Mouse (Mus musculus): ENCODE measurements at regions not wholly inside any gene's neighbourhood (a gene's known extent, or its start where the extent isn't known, plus 50 kb on each side); places are given as distances from the start of the nearest gene placed in this dataset.

DNA sequence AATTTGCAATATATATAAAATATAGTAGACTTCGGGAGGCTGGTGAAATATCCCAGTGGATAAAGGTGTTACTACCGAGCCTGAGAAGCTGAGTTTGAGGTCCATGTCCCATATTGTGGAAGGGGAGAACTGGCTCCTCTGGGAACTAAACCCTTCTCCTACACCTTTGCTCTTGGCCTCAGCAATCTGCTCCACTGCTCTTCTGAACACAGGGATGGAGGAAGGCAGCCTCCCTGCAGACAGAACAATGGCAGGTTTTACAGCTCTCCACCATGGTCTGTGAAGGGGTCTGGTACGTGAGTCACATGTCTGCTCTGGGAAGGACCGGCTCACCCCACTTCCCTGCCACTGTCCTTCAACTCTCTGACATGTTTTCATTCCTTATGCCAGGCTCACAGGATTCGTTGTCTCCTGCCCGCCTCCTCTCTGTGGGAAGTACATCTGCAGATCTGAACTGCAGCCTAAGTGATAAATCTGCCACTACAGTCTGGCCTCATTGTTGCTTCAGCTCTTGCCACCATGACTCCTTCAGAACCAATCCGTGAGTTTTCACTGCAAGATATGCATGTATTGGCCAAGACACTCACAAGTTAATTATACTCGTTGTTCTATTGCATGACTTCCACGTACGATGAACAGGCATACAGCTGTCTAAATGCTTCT lies 220.0 kb upstream of the Gm9767 start:
- no peak for DNase-seq

DNA sequence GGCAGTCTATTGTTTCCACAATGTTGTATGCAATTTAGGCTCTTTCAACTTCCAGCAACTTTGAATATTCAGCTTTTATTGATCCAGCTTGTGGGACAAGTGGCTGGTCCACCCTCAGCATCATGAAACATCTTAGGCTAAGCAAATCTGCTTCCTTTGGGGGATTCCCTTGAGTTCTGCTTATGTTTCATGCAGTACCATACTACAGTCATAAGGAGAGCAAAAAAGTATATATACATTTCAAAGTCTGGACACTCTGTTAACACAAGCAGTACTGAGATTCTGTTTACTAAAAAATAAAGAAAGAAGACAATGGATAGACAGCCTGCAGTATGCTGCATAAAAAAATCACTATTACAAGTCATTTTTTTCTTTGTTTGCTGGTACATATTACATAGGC lies 233.7 kb upstream of the Gm9767 start:
- no peak for DNase-seq

DNA sequence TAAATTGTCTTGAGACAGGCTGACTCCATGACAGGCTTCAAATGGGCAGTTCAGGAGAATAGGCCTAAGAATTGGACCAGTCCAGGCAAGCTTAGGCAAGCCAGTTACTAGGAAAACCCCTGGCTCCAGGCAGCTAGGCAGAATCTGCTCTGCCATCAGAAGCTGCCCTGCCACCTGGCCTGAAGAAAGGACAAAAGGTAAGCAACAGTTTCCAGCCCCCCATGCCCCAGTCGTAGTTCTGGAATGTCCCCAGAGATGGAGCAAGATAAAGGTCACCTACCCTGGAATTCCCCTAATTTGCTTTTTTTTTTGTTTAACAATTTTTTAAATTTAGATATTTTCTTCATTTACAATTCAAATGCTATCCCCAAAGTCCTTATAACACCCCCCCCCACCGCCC lies 248.8 kb upstream of the Gm9767 start:
- DNase-seq: no peak

DNA sequence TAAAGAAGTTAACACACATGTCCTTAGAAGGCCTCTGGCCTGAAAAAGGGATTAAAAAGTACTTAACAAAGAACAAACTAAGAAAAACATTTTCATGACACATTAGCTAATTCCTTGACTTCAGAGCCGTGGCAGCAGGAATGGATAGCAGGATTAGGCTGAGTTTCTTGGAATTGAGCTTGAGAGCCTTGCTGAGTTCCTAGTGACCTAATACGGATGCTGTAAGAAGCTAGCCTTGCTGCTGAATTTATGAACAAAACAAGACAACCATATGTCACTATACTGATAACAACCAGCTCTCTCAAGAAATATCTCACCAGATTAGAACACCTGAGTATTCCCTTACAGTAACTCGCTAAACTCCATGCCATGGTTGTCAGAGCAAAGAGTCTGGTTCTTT lies 268.2 kb upstream of the Smlr1 start:
- no peak for DNase-seq

DNA sequence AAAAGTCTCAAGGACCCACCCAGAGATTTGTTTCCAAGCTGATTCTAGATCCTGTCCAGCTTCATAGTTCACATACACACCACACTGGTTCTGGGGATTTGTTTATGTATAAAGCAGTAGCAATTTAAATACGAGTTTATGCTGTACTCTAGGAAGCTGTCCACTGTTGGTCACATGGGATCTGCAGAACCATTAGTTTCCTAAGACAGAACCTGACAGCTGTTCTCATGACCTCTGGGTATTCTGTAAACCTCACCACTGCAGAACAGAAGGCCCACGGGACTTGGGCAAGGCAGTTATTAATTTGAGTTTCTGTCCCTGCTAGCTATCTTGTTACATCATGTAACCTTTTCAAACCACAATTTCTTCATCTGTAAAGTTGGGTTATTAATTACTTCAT lies 265.4 kb upstream of the Smlr1 start:
- no peak for DNase-seq

DNA sequence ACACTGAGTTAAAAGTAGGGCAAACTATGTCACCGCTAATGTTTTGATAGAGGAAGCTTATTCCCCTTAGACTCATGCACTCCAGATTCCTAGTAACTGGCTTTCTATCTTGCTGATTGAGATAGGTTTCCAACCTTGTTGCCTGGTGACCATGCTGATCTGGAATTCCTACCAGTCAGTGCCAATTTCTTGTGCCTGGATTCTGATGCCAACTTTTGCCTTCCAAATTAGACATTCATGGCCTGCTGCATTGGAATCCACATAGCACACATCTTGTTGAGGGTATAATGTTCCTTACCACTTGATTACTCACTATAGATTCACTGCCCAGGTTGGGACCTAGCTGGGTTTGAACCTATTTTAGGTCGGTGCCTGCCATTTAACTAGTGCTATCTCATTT lies 262.8 kb upstream of the Smlr1 start:
- DNase-seq: no peak

DNA sequence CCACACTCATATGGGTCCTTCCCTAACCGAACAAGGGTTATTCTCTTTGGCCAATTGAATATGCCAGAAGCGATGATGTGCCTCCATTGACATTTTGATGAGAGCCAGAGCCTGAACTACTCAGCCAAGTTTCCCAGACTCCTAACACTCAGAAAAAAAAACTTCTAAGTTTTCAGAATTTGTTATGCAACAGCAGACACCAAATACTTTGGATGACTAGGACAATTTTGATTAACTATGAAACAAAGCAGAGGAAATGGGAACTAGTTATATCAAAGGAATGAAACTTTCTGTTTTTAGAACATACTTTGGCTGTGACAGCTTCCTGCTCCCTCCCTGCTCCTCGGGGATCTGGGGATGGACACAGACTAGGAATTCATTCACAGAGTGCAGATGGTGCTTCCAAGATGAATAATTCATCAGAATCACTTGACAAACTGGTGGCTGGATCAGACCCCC lies 254.3 kb upstream of the Smlr1 start:
- no peak for DNase-seq

DNA sequence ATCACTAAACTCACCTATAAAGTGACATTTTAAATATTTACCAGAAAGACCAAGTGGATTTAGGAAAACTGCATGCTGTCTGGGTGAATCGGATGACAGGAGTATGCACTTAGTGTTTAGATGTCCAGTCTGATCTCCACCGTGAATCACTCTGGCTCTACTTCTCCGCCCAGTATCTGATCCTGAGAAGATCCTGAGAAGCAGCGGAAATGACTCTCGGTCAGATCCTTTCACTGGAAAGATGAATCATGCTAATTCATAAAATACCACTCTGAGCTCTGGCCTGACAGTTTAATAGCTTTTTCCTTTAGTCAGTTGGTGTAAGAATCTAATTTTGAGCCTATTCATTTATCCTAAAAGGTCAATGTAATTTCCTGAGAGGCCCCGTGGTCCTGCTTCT lies 252.6 kb upstream of the Smlr1 start:
- no peak for DNase-seq

DNA sequence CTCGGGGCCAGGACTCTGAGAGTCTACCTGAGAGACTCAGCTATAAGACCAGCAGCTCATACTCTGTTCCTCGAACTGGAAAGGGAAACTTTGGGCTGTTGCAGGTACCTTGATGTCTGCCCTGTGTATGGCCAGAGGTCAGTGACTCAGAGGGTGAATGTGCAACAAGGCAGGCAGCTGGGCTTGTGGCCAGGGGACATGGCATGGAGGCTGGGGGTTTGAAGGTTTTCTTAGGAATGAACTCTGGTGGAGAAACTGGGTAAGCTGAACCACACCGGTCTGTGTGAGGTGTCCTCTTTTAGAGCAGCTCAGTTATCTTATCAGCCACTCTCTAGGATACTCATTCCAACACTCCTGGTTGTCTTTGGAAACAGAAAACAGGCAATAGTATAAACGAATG lies 251.9 kb upstream of the Smlr1 start:
- no peak for DNase-seq

DNA sequence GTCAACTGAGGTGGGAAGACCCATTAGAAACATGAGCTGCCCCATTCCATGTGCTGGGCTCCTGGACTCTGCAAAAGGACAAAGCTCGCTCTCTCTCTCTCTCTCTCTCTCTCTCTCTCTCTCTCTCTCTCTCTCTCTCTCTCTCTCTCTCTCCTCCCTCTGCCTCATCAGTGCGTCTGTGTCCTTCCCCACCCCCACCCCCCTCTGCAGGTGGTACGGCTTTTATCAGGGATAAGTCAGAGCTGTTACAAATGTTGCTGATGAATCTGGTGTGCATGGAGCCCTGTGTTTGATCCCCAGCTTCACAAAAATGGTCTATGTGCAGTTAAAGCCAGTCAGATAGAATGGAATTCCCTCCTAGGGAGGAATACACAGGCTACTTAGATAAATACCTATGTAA lies 247.8 kb upstream of the Smlr1 start:
- no peak for DNase-seq

DNA sequence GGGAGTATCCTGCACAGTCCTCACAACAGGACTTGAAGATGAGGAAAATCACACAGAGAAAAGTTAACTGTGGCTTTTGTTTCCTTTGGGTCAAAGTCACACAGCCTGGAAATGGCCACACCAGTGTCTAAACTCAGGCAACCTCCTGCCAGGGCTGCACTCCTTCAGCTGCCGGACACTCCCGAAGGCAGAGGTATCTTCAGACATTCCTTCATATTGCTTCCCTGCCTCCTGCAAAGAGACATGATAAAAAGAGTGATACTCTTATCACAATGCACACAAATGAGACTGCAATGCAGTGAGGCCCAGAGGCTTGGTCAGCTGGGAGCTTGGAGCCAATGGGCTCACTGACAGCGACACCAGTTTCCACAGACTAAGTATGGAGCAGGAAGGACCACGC lies 243.4 kb upstream of the Smlr1 start:
- DNase-seq: no peak

DNA sequence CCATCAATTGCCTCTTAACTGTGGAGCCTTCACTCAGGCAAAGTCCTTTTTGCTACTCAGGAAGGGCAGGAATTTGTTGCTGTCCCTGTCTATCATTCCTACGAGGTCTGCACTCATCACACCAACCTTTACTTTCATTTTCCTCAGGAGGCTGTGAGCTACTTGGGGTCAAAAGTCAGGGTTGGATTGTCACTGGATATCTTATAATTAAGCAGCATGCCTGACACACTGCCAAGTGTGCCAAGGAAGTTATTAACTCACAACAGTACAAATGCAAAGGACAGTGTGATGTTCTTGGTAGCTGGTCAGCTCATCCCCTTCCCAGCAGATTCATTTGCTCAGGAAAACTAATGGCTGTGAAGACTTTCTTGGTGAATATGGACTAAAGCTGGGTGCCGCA lies 241.7 kb upstream of the Smlr1 start:
- no peak for DNase-seq

DNA sequence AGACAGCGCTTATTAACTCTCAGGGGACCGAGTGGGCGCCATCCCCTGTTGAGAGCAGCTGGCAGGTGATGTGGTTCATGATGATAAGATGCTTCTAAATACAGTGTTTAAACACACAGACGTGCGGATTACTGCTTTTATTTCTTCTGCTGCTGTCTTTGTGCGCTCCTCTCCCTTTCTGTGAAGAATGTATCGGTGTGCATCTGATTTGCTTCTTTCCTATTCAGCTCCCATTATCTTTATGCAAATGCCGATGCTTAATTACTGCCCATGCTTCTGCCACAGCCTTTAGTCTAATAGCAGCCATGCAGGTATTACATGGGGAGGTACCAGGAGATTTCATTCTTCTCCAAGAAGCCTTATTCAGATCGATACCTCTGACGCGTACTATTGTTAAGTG lies 240.6 kb upstream of the Smlr1 start:
- DNase-seq: no peak

DNA sequence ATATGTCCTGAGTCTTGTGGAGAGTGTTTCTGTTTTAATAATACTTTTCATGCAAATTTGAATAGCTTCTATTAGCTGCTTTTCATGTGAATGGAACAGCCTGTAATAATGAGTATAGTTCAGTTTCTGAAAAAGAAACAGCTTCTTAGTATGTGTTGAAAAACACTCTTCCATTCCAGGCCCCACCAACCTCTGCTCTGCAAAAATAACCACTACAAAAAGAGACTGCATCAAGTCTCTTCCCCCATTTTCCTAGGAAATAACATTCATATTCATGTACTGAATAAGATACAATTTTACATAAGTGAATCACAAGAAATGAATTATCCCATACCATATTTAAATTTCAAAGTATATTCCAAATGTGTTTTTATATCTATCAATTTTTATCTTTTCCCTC lies 234.0 kb upstream of the Smlr1 start:
- DNase-seq: no peak

DNA sequence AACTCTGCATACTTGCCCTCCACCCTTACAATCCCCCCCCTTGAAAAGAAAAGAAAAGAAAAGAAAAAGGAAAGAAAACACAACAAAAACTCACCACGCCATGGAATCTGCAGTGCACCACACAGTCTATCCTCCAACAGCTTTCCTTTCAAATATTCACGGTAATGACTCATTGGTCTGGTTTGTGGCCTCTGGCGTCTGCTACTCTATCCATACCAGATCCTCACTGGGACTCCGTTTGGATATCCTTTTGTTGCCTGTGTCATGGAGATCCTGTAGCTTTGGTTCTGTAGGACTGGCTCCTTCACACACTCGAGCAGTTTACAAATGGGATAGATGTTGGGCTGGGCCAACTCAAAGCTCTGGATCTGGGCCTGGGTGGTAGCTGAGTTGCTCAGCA lies 232.4 kb upstream of the Smlr1 start:
- DNase-seq: no peak

DNA sequence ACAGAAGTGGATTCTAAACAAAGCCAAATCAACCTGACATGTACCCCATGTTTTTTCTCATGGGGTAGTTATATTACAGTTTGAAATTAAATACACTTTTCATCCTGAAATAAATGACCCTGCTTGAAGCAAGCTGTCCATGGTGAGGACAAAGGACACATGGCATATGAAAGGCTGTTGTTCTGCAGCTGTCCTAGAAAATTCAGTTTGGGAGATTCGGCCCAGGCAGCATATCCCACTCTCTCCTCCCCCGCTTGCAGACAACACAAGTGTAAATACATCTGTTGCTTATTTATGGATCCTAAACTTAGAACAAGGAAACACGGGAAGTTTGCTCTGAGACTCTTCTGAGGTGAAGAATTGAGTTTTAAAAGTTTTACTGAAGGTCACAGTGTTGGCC lies 218.2 kb upstream of the Smlr1 start:
- DNase-seq: no peak

DNA sequence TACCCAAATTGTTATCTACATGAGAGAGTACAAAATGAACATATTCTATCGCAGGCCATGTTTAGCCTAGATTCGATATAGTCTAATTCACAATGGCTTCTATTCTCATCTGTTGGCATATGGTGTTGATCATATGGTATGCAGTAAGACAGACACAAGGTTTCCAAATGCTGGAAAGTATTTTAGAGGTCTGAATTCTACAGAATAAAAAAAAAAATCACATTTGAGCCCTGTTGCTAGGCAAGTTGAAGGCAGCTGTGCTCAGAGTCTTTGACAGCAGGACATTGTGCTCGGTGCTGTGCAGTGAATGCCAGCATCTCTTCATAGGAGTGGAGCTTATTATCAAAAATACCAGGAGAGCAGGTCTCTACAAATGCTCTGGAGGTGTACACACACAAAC lies 206.6 kb upstream of the Smlr1 start:
- DNase-seq: no peak

DNA sequence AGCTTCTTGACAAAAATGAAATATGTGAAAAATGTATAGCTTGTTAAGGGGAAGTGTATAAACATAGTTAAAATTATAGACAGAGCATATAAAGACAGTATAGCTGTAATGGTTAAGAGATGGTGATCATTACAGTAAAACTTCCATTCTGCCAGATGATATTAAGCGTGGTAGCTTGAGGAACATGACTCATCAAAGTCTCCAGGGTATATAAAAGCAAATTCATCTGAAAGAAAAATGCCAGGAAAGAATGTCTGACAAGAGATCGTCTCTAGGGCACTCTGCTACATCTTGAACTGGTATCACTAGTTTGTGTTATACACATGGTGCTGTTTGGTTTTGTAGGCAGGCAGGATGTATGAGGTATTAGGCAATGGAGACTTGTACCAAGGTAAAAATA lies 204.9 kb upstream of the Smlr1 start:
- DNase-seq: no peak

DNA sequence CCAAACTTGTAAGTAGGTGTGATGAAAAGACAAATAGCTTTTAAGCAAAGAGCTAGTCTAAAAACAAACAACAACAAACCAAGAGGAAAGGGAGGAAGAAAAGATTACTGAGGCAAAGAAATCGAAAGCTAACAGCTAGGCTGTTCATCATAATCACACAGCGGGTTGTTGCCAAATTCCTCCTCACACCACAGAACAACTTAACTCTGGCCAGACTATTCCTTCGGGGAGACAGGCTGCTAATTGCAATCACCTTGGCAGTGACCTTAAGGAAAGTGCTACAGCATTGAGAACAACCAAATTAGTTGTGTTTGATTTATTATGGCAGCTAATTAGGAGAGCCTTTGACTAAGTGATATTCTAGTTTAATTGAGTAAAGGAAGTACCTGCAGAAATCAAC lies 194.4 kb upstream of the Smlr1 start:
- DNase-seq: no peak

DNA sequence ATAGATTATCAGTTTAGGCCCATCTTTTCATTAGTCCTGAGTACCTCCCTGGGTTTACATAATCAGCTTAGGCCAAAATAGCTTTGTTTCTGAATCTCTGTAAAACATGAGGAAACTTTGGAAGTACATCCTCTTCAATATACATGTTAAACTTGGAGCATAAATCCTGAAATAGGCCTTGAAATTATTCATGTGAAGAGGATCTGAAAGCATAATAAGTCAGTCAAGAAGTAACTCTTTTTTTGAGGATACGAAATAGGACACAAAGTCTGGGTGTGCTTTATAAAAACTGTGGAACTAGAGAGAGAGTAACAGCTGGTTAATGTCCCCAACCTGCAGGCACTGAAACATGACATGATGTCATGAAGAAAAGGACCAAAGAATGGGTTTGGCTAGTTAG lies 187.9 kb upstream of the Smlr1 start:
- no peak for DNase-seq

DNA sequence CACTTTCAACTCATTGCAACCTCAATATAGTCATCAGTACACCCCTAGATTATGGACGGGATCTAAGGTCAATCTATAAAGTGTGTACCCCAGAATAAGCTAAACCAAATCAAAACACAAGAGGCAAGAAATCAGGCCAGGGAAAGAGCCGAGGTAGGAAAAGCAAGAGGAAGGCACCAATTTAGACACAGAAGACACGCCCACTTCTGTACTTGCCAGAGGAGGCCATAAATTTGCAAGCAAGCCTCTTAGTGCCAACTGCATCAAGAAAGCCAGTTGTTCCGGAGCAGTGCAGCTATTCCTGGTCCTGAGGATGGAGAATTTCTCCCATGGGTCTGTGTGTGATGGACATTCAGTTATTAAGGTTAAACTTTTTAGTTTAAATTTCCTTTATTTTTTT lies 179.7 kb upstream of the Smlr1 start:
- DNase-seq: no peak

DNA sequence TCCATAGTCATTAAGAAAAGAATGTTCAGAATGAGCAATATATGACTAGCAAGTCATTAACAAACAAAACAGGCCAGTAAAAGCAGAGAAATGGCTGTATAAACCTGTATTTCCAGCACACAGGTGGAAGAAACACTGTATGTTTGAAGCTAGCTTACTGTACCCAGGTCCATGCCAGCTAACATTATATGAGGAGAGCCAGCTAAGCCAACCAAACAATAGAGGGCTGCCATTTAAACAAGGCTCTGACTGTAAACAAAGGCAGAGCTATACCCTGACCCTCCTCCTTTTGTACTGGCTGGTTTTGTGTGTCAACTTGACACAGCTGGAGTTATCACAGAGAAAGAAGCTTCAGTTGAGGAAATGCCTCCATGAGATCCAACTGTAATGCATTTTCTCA lies 178.6 kb upstream of the Smlr1 start:
- DNase-seq: no peak

DNA sequence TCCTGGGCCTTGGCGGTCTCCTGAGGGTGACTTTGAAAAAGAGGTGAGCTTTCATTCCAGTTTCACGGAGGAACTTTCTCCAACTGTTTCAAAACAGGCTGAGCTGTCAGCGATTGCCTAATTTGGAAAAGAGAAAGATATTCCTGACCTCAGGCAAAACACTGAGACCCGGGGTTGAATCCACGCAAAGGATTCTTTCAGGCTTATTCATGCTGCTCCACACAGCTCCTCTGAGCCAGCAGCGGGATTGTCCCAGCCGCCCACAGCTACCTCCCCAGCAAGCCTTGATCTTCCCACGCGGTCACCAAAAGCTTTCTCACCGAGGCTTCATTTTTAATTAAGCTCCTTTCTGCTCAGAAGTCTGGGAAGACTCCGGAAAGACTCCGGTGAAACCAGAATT lies 178.0 kb upstream of the Smlr1 start:
- no peak for DNase-seq

DNA sequence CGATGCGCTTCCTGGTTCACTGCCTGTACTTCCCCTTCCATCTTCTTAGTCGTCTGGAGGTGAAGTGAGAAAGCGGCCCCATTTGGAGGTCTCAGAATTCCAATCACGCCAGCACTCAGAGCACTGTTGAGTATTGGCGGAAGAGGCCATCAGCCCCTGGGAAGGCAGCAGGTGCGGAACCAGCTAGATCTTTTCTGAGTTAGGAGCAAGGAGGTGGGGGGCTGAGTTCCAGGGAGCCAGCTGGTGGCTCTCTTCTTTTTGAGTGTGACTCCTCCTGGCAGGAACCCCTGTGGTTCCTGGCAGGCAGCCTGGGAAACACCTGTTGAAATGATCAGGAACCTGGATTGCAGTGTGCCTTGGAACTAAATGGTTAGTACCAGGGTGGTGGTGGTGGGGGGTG lies 171.9 kb upstream of the Smlr1 start:
- no peak for DNase-seq

DNA sequence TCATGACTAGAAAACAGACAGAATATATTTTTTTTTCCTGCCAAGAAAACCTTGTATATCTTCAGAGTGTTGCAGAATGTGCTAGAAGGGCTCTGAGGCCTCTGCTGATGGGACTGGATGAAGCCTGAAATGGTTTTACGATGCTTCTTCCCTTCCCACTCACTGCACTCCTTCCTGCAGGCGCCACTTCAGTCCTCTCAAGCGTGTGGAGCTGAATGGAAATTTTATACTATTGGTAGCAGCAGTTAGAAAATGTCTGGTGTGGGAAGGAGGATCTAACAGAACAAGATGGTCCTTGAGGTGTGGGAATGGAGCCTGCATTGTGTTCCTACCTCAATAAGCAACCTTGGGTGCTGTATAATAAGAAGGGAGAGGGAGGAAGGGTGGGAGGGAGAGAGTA lies 166.1 kb upstream of the Smlr1 start:
- DNase-seq: no peak

DNA sequence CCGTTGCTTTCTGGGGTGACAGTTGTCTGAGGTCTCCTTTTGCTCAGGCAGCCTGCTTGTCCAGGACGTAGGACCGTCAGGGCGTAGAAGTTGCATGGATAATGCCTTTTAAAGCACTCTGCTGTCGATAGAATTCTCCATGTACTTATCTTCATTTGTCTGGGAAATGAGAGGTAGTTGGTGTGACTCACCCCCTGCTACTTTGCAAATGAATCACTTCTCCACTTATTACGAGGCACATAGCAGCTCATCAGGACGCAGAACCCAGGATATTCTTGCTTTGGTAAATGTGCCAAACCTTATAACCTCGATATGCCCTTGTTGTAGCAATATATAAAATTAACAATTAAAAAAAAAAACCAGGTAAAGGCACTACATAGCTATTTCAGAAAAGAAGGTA lies 159.7 kb upstream of the Smlr1 start:
- no peak for DNase-seq

Measured in B cell, adult 2 months (primary cell).